Mouse (Mus musculus): ENCODE results near the gene Gm20671. TPM values are rescaled to one million over a fixed set of nuclear protein-coding genes. Genes with fewer than 3 reads are reported as not detected.

Gm20671 gene
- total RNA-seq, 2 experiments from 2014 or later, result 0.30 TPM; not detected in 1

GRCm38 (mm10) chr5:32706226-32706780 is 120.6 kb downstream of the Gm20671 start:
- no peak for ATAC-seq (replicated peaks; ENCODE audit: low FRiP score, poor library complexity, severe bottlenecking)

- no peak for ATAC-seq (replicated peaks; ENCODE audit: low FRiP score, poor library complexity, severe bottlenecking)
Measured at GRCm38 (mm10) chr5:32697208-32697867, 129.6 kb downstream of the Gm20671 start.

- ATAC-seq (replicated peaks; ENCODE audit: low FRiP score, poor library complexity, severe bottlenecking), result no peak
Measured at GRCm38 (mm10) chr5:32693411-32693810, 133.5 kb downstream of the Gm20671 start.

Other genes with a start within 250 kb of the Gm20671 start
- gene Yes1, start 215.9 kb downstream of the Gm20671 start, total RNA-seq (2015; ENCODE audit: low replicate concordance), result not detected in 2 replicates
- not detected in 2 replicates for gene Yes1, start 215.9 kb downstream of the Gm20671 start, total RNA-seq (2017; ENCODE audit: low replicate concordance)
- gene Pisd, start 41.5 kb downstream of the Gm20671 start, total RNA-seq (2015; ENCODE audit: low replicate concordance), result 6.5 and 8.4 TPM in 2 replicates
- 5.1 and 6.5 TPM in 2 replicates for gene Pisd, start 41.5 kb downstream of the Gm20671 start, total RNA-seq (2017; ENCODE audit: low replicate concordance)
- 25.2 and 39.4 TPM in 2 replicates for gene Prr14l, start 27.1 kb upstream of the Gm20671 start, total RNA-seq (2015; ENCODE audit: low replicate concordance)
- gene Prr14l, start 27.1 kb upstream of the Gm20671 start, total RNA-seq (2017; ENCODE audit: low replicate concordance), result 23.6 and 41.9 TPM in 2 replicates
- 20.9 and 29.8 TPM in 2 replicates for gene Depdc5, start 36.6 kb upstream of the Gm20671 start, total RNA-seq (2015; ENCODE audit: low replicate concordance)
- gene Depdc5, start 36.6 kb upstream of the Gm20671 start, total RNA-seq (2017; ENCODE audit: low replicate concordance), result 22.3 and 32.3 TPM in 2 replicates
- 322 and 398 TPM in 2 replicates for gene Ywhah, start 191.7 kb upstream of the Gm20671 start, total RNA-seq (2015; ENCODE audit: low replicate concordance)
- 229 and 280 TPM in 2 replicates for gene Ywhah, start 191.7 kb upstream of the Gm20671 start, total RNA-seq (2017; ENCODE audit: low replicate concordance)